Mouse (Mus musculus) ES-E14 (cell line): ENCODE measurements at regions not wholly inside any gene's neighbourhood (a gene's known extent, or its start where the extent isn't known, plus 50 kb on each side); places are given as distances from the start of the nearest gene placed in this dataset.

Source experiments
- CHD2 ChIP-seq: IDR thresholded peaks from 2 replicates; pipeline ENCODE4 v1.6.1; 2014; ENCODE audit warnings: mild to moderate bottlenecking, low read depth, low read length, inconsistent platforms
- HCFC1 ChIP-seq: IDR thresholded peaks from 2 replicates; pipeline ENCODE4 v1.6.1; 2012; ENCODE audit warnings: low read length, inconsistent platforms, borderline replicate concordance; ENCODE audit not compliant: insufficient read depth
- MAFK ChIP-seq: IDR thresholded peaks from 2 replicates; pipeline ENCODE4 v1.6.1; 2014; ENCODE audit warnings: mild to moderate bottlenecking, low read depth, low read length, inconsistent platforms; ENCODE audit not compliant: insufficient read depth

GRCm38 (mm10) chr2:161470844-161471243, 362.0 kb upstream of the Chd6 start:
- TF ChIP-seq CHD2 (no peak), HCFC1 (no peak), MAFK (no peak)
